In the genomic region with DNA sequence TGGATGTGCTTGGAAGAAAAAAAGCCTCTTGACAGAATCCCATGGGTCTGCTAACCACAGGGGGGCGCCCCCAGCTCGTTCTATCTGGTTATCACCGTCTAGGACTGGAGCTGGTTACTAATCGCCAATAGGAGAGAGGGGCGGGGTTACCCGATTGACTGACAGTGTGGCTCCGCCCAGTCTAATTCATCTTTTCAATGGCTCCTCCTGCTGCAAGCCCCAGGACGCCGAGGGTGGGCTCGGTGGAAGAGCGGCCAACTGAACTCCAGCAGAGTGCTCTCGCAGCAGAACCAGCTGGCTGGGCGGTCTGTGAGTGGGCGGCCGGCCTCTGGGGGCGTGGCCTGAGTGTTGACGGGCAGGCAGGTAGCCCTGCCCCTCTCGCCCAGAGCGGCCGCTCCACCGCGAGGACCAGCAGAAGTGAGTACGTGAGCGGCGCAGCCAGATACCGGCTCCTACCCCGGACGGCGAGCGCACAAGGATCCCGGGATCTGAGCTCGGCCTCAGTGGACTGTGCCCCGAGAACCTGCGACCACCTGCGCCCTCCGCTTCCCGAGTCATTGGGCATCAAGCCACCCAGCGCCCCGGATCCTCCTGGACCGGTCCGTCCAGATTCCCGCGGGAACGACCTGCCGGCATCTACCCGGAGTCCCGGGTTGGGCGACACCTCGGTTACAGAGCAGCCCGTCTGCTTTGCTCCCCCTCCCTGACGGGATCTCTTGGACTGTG, we compare ENCODE assay signal across 8 mouse cellular contexts. TPM values are rescaled to one million over a fixed set of nuclear protein-coding genes. Genes with fewer than 3 reads are reported as not detected.
A peak's percentile ranks its signal among the peaks of the same experiment; 100 is the strongest.
DNase-seq lines count a peak whose midpoint lies in the region; ATAC-seq lines count a peak whose summit lies in the region.

Gene Ephb3 (plus strand): TSS at position 389 of the 726 bp plus-strand sequence.

- H3K9me3 ChIP-seq in hindbrain, embryonic 14.5 days (ENCODE audit: control insufficient read depth, low read length) = no peaks in the 10 kb centered on the region

- no peaks in the 10 kb centered on the region for H3K36me3 ChIP-seq in hindbrain, embryonic 14.5 days (replicated peaks; ENCODE audit: control insufficient read depth, insufficient read depth)

- peak; percentile 100 for DNase-seq in ZHBTc4 (ENCODE audit: low read depth, low spot score)
- peak; percentile 99 for DNase-seq in cerebellum, postnatal 4 days (ENCODE audit: low spot score in 2 of 2)
- peak; percentile 98 to 99 for DNase-seq in frontal cortex, postnatal 36 days (ENCODE audit: low spot score in 2 of 2)
- DNase-seq in hindbrain, embryonic 14.5 days (ENCODE audit: low spot score) = peak; percentile 99
- peak; percentile 97 to 100 for DNase-seq in layer of hippocampus, postnatal 25 days (ENCODE audit: extremely low spot score in 1 of 2, low spot score in 1 of 2)
- DNase-seq in lung, postnatal 14 days = peak; percentile 99
- DNase-seq in retina, embryonic 14.5 days (ENCODE audit: low spot score) = peak; percentile 100
- peak; percentile 73 to 75 for DNase-seq in thymus, postnatal 36 days

- H3K4me1 ChIP-seq in hindbrain, embryonic 14.5 days (replicated peaks; ENCODE audit: control insufficient read depth, insufficient read depth, low read length) = peaks cover 25% of the 10 kb centered on the region

- ATAC-seq in hindbrain, embryonic 14.5 days (ENCODE audit: low FRiP score) = peak; percentile 98

- peak within 1 kb of the TSS; percentile 68 for H3K4me2 ChIP-seq in hindbrain, embryonic 14.5 days (replicated peaks)

- no peaks in the 10 kb centered on the region for H3K27me3 ChIP-seq in hindbrain, embryonic 14.5 days (ENCODE audit: control insufficient read depth, insufficient read depth, low read length)

- WGBS in hindbrain, embryonic 14.5 days = under 1% methylated on average over 45 of the region's 51 CpGs

- peak within 1 kb of the TSS; percentile 68 for H3K9ac ChIP-seq in hindbrain, embryonic 14.5 days

- H3K4me3 ChIP-seq in hindbrain, embryonic 14.5 days (replicated peaks; ENCODE audit: low read length) = peak within 1 kb of the TSS; percentile 81

- peak within 1 kb of the TSS; percentile 79 for H3K27ac ChIP-seq in hindbrain, embryonic 14.5 days

RNA-seq across cellular contexts. Expression of gene Ephb3, which starts in this region (rescaled TPM):
- polyA plus RNA-seq in hindbrain, embryonic 14.5 days (2014; fragmentation: Nextera tagmentation; extraction: Ambion mirVana) = 11.8 and 11.9 TPM in 2 replicates
- 10 to 100 TPM; 19.4 to 25.7 TPM for total RNA-seq in layer of hippocampus, postnatal 25 days (2021)

Comparison
In these comparisons a context has a peak if more than half of its experiments do, and no peak if none do; other contexts are left out.
1. Peak in every context shown above with its lines: DNase-seq, ATAC-seq, H3K4me3 ChIP-seq and H3K27ac ChIP-seq.